Mouse (Mus musculus) WW6 (cell line): ENCODE results near the gene Cenpm.

ENCODE experiments used
- DNase-seq: peaks from one replicate; pipeline ENCODE4 v3.0.0-alpha.2; 2013; ENCODE audit warnings: low read depth, low spot score

Gene Cenpm

DNA sequence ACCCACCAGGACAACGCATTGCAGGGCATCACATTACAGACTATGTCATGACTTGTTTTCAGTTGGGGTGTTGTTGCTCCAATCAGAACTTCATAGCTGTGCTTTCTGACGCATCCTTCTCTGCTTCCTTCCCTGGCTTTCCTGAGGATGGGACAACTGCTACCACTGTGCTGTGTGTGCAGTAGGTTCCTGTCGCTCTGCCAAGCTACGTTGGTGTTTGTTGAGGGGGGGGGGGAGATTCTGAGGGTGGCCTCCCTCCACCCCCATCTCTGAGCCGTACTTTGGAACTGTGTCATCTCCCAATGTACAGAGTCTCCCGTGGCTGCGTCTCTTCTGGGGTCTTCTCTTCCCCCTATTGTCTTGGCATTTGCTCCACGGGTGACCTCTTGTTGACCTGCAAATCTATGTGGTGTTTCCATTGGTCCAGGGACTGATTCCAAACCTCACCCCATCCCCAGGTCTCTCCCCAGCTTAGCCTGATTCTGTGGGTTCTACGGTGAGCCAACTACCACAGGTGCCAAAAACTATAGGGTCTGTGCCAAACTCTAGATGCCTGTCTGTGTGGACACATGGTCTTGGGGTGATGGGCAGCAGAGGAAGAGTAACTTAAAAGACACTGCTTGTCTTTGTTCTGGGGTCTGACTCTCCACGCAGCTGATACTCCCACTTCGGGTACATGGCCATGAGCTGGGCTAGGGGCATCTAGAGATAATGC, 29.1 kb downstream of the Cenpm start:
- DNase-seq = no peak

DNA sequence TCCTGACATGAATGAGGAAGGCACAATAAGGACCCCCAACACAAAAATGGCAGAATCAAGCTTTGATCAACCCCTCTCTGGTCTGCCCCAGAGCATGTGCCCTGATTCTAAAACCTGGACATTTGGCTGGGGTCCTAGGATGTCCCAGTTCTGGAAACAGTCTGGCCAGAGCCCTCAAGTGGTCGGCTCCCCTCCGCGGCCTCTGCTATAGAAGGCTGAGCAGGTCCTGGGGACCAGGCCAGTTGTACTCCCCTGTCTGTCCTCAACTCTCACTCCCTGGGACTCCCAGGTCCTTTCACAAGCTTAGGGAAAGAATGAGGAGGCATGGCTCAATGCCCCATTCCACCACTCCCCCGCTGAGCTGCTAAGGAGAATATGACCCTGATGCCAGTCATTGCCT, 31.3 kb downstream of the Cenpm start:
- no peak for DNase-seq

DNA sequence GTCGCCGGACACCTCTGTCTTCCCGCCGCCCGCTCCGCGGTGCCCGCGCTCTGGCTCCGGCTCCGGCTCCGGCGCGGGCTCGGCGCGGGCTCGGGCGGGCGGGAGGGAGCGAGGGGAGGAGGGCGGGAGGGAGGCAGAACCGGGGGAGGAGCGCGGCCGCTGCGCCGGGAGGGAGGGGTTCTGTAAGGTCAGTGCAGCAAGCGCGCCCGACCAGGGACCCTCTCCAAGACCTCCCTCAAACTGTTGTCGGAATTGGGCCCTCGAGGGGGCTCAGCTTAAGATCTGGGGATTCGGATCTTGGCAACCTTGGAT, 31.8 kb downstream of the Cenpm start, which contains the start of gene Shisa8:
Gene Shisa8 (minus strand): TSS at position 64 of the 312 bp plus-strand sequence.
- DNase-seq = no peak

DNA sequence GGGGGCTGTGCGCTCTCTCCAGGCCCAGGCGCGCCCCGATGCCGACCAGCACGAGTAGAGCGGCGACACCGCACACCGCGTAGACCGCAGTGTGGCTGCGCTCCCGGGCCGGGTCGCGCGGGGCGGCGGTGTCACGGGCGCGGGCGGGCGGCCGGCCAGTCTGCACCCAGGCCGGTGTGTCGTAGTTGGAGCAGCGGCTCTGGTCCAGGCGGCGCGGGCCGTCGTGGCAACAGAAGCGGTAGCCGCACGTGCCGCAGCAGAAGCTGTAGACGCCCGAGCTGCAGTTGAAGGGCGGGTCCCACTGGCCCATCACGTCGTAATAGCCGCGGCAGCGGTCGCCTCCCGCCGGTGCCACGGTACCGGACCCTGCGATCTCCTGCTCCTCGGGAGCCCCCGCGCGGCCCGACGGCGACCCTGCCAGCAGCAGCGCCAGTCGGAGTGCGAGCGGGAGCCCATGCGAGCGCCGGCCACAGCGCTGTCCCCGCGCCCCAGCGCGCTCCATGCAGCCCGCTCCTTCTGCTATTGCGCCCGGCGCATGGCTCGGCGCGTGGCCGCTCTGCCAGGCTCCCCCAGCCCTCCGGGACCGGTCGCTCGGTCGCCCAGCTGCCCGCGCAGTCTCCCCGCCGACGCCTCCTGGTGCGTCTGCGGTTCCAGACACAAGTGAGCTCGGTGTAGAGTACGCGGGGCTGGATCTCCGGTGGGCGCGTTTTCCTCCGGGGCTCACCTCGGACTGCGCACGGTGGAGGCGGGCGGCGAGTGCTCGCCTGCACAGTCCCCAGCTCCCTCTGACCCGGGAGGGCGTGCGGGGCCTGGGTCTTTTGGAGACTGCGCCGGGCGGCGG, 32.4 kb downstream of the Cenpm start:
- DNase-seq = no peak

DNA sequence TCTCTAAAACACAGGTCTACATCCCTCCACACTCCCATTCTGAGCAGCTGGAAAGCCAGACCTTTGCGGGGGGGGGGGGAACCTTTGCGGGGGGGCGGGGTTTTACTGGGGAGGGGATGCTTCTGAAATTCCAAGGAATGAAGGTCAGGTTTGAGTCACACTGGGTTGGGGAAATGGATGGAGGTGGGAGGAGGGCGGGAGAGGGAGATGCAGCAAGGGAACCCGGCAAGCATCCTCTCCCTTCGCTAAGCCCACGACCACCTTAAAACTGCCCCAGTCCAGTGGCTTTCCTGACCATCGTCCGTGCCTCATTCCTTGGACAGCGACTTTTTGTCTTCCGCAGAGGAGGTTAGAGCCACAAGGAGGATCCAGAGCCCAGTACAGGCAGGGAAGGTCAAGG, 33.3 kb downstream of the Cenpm start:
- DNase-seq = no peak

DNA sequence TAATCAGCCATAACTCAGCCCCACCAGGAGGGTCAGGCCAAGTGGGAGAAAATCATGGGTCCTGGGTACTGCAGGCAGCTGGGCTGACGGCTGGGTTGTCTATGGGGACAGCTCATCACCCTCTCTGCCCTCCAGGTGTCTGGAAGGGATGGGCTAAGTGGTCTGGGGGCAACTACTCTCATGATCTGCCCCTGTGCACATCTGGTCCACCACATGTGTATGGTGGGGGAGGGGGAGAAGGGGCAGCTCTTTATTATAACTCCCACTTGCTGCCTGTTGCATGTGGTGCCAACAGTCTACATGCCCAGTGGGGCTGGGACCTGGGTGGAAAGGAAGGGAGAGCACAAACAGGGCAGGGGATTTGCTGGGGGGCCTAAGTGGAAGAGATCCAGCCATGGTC, 33.7 kb downstream of the Cenpm start:
- DNase-seq = no peak

DNA sequence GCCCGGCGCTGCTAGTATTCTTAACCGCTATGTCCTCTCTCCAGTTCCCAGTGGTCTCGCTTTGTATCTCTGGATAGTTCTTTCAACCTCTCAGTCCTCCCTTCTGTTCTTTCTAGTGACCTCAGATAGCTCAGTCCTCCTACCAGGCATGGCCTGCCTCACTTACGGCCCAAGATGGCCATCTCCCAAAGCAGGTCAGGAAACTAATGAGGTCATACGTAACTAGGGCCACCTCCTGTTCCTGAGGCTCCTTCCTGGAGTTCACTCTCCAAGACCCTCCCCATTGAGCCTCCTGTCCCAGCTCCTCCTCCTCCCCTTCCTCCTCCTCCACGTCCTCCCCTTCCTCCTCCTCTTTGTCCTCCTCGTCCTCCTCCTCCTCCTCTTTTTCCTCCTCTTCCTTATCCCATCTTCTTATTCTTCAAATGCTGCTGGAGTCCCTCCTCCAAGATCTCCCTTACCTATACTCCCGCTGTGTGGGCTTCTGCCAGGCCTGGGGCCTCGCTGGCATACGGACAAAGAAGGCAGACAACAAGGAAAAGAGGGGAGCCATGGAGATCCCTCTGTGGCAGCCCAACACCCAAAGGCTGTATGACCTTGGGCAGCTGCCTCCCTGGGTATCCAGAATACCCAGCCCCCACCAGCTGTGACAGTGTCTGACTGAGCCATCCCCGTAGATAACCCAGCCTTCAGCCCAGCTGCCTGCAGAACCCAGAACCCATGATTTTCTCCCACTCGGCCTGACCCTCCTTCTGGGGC, 35.1 kb downstream of the Cenpm start:
- DNase-seq = no peak

DNA sequence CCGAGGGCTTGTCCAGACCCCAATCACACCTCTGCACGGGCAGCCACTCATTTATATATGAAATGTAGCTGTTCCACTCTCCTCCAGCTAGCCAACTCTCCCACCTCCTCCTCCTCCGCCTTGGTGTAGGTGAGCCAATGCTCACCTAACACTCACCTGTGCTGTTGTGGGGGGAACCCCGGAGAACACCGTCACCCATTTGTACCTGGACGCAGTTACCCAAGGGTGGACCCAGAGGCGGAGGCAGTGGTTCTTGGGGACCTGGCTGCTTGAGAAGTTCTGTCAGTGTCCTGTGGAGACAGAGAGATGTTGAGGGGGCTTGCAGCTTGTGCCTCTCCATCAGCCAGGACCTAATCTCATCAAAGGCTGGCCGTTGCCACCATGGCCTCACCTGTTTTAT, 36.2 kb downstream of the Cenpm start:
- no peak for DNase-seq

DNA sequence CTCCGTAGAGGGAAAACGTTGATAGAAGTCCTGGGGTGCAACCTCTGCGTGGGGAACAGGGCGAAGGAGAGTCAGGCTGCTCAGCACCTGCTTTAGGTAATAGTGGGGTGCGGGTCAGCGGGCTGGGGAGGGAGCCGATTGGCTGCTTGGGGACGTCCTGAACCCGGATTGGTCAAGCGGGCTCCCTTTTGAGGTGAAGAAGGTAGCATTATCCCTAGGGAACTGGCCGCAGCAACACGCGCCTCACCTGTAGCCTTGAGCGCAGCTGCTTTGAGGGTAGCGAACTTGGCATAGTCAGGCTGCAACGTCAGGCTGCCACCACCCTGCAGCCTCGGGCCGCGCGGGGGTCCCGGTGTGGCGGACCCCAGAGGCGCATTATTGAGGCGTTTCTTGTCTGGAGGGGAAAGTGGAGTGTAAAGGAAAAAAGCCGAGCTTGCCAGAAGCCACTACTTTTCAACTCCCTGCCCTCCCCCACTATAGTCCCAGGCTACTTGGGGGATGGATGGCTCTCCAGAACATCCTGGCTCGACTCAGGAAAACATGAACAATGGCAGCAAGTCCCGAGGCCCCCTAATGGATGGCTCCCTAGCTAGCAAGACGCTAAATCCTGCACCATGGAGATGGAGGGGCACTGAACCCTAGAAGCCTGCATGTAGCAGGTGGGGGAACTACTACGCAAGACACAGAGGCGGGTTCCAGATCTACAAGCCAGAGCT, 36.9 kb downstream of the Cenpm start:
- DNase-seq = no peak

DNA sequence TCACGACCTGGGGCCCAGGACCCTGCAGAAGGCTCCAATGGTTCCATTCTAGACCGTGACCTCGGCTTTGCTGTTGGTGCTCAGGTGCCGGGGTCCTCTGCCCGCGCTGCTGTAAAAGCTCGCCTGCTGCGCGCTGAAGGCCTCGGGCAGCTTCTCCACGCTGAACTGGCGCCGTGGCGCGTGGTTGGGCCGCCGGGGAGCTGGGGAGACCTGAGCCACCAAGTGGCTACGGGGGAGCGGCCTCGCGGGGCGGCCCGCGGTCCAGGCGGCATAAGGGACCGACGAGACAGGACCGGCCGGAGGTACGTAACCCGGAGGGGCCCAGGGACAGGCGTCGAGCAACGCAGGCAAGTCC, 37.5 kb downstream of the Cenpm start:
- no peak for DNase-seq

DNA sequence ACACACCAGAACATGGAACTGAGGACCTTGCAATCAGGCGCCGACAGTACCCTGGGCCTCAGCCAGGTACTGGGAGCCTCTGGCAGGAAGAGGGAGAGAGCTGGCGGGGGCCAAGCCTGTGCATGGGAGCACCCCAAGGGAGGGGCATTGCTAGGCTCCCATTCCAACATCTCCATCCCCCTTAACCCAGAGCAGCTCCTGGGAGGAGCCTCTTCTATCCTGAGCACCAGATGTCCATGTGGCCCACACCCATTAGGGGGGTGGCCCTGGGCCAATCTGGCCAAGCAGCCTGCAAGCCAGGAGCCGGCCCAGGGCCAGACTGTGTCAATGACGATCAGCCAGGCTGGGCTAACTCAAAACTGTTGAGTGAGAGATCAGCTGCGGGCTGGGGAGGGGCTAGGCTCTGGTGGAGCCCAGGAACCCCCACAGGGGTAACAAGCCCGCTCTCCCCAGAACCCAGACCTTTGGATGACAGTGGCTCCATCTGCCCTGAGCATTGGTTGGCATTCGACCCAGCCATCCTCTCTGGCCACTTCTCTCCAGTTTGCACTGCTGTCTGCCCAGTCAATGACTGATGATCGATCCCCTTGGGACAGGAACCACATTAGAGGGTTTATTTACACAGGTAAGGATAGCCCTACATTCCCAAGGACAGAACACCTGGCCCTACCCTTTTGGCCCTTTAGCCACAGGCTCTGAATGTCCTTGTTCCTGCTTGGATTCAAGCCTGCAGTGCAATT, 38.0 kb downstream of the Cenpm start:
- no peak for DNase-seq

DNA sequence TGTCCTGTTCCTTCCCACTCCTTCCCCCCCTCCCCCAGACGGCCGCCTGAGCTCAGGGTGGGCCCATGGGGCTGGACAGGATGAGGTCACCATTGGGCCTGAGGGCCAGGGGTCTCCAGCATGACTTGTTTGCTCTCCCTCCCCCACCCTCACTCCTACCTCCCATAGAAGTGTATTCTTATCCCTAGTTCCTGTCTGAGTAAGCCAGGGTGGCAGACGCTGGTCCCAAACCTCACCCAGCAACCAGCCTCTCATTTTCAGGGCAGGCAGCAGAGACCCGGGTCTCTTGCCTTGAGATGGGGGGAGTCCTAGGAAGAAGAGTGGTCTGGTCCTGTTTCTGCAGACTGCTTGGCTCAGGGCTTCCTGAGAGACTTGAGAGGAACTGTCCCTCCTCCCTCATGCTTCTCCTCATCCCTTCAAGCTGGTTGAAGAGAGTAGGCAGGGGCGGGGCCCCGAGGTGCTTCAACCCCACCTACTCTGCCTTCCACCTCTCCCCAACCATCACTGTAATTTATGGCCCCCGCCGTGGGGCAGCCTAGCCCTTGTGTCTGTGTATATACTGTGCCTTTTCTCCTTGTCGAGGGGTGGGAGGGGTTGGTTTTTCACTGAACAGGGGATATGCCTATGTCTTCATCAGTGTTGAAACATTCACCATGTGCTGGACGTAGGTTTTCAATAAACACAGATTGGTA, 39.7 kb downstream of the Cenpm start:
- no peak for DNase-seq

DNA sequence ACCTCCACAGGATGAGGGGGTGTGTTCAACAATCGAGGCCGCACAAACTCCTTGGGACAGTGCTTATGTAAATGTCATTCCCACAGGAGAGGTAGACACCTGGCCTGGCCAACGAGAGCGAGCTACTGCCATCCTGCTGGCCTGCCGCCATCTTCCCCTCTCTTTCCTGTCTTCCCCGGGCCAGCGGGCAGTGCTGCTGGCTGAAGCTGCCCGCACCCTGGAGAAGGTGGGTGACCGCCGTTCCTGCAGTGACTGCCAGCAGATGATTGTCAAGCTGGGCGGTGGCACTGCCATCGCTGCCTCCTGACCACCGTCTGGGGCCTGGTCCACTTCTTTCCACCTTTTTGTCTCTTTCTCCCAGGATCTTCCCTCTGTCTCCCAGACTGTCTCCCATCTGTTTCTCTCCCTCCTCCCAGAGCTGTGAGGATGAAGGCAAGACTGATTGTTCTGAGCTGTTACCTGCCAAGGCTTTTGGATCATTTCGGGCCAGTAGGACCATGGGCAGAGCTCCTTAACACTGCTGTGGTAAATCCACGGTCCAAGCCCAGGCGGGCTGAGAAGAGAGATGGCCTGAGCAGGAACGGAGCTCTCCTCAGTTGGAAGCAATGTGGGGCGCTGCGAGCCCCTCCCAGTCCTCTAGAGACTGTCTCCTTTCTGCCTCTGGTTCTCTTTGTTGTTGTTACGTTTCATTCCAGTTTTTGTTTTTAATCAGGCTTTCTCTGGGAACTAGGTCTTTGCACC, 40.8 kb downstream of the Cenpm start:
- no peak for DNase-seq

DNA sequence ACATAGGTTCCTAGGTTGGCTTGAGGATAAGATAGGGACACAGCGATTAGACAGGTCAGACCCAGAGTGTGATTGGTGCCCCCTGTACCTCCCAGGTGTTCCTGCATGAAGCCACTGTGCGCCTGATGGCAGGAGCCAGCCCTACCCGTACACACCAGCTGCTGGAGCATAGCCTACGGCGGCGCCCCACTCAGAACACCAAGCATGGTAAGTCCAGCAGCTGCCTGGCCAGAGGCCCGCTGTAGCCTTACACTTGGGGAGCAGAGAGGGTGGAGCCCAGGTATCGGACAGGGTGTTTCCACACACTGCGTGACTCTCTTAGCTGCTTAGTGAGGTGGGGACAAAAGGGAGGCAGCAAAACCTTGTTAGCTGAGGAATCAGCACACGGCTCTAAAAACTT, 41.5 kb downstream of the Cenpm start:
- DNase-seq = no peak

DNA sequence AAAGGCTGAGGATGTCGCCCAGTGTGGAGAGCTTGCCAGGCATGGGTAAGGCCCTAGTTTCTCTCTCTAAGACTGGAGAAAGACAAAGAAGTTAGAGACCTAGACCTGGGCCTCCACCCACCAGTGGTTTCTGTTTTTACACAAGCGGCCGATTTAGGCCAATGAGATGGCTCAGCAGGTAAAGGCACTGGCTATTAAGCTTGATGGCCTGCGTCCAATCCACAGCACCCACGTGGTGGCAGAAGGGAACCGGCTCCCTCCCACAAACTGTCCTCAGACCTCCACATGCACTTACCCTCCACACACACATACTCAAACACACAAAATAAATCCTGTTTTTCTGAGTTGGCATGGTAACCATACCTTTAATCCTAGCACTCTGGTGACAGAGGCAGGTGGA, 42.5 kb downstream of the Cenpm start:
- no peak for DNase-seq

DNA sequence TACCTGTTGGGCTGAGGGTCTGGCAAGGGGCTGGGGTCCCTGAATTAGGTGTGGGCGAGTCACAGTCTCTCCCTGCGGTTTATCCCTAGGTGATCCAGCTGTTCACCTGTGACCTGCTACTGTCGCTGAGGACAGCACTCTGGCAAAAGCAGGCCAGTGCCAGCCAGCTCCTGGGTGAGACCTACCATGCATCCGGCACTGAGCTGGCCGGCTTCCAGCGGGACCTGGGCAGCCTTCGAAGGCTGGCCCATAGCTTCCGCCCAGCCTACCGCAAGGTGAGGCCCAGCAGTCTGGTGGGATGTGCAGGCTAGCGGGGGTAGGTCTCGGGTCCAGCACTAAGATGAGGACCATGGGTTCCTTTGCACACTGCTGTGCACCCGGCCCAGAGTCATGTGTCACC, 45.0 kb downstream of the Cenpm start:
- DNase-seq = no peak

DNA sequence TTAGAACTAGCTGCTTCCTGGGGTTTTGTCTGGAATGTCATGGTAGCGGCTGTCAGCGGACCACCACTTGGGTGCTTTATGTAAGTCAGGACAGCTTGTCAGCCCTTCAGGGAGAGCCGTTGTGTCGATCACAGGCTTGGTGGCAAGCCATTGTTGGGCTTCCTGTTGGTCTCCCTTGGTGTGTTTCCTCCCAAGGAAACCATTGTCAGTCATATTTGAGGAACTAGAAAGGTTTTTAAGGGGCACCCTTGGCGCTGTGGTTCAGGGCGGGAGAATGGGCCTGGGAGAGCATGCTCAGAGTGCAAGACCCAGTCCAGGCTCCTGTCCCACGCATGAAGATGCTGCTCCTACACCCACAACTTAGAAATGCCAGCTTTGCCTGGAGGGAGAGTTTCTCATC, 46.2 kb downstream of the Cenpm start:
- DNase-seq = no peak

DNA sequence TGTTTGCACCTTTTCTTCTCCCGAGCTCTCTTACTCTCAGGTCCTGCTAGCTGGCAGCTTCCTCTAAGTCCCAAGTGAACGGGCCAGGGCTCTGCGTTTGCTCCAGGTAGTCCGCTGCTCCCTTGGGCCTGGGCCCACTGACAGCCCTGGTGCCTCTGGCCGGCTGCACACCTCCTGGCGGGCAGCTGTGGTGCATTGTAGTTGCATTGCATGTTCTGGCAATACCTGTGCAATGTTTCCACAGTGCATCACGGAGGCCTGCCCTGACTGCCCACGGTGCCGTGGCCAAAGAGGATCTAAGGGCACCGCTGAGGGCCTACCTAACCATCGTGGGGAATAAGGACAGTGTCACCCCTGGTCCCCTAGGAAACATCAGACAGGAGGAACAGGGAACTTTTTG, 46.6 kb downstream of the Cenpm start:
- no peak for DNase-seq

DNA sequence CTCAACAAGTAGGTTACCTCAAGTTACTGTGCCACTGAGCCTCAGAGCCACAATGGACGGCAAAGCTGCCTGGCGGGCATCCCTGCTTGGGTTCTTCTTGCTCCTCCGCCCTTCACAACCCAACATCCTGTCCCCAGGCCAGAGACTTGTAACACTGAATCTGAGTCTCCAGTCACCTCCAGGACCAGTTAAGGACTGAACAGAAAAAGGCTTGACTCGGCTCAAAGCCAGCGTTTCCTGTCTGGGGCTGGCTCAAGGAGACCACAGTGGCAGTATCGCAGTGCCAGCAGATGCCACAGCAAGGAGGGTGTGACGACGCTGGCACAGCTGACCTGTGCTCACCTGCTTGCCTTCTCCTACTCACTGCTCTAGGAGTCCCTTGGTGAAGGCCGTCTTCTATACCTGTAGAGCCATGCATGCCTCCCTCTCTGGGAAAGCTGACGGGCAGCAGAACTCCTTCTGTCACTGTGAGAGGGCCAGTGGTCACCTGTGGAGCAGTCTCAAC, 47.2 kb downstream of the Cenpm start:
- no peak for DNase-seq

DNA sequence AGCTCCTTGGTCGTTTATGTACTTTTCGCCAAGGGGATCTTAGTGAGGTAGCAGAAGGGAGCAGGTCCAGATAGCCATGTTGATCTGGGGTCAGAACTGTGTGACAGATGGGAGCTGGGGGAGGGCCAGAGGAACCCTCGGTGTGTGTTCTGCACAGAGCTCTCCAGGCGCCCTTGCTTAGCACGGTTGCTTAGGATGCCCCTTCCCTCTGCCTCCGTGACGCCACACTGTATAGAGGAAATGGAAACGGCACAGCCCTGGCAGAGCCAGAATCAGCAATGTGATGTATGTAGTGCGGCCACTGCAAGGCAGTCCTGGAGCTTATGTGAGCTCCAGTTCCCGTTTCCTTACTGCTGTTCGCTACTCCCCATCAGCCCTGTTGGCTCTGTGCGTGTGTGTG, 48.2 kb downstream of the Cenpm start:
- no peak for DNase-seq
